Mouse (Mus musculus): ENCODE results near the gene Bhlha15.

- TF ChIP-seq CTCF (IDR thresholded peaks at IDR 0.05; ENCODE audit: borderline replicate concordance, insufficient read depth, low read length) = no peak
- no peak for TF ChIP-seq POLR2A (IDR thresholded peaks at IDR 0.05; ENCODE audit: low read depth, low read length)
These were observed 6.3 kb upstream of the Bhlha15 start for GRCm38 (mm10) chr5:144183647-144184335.
